Mouse (Mus musculus): ENCODE measurements around the gene Kcnk2.

The Kcnk2 gene

GRCm38 (mm10) chr1:189217751-189218564 is 184.1 kb downstream of the Kcnk2 start:
- DNase-seq (ENCODE audit: low read depth, low spot score), result no peak

- no peak for DNase-seq (ENCODE audit: low read depth, low spot score)
Measured at GRCm38 (mm10) chr1:189215131-189215530, 186.9 kb downstream of the Kcnk2 start.

- no peak for DNase-seq (ENCODE audit: low read depth, low spot score)
Measured at GRCm38 (mm10) chr1:189214477-189214876, 187.6 kb downstream of the Kcnk2 start.

GRCm38 (mm10) chr1:189209715-189210108 is 192.4 kb downstream of the Kcnk2 start:
- DNase-seq (ENCODE audit: low read depth, low spot score), result no peak

GRCm38 (mm10) chr1:189209029-189209714 is 192.9 kb downstream of the Kcnk2 start:
- DNase-seq (ENCODE audit: low read depth, low spot score), result no peak

- no peak for DNase-seq (ENCODE audit: low read depth, low spot score)
Measured at GRCm38 (mm10) chr1:189208605-189209004, 193.5 kb downstream of the Kcnk2 start.

GRCm38 (mm10) chr1:189195758-189196157 is 206.3 kb downstream of the Kcnk2 start:
- no peak for DNase-seq (ENCODE audit: low read depth, low spot score)

- DNase-seq (ENCODE audit: low read depth, low spot score), result no peak
Measured at GRCm38 (mm10) chr1:189187737-189188390, 214.2 kb downstream of the Kcnk2 start.

- DNase-seq (ENCODE audit: low read depth, low spot score), result no peak
Measured at GRCm38 (mm10) chr1:189185206-189185750, 216.8 kb downstream of the Kcnk2 start.

- no peak for DNase-seq (ENCODE audit: low read depth, low spot score)
Measured at GRCm38 (mm10) chr1:189177746-189178145, 224.3 kb downstream of the Kcnk2 start.

GRCm38 (mm10) chr1:189173479-189173878 is 228.6 kb downstream of the Kcnk2 start:
- DNase-seq (ENCODE audit: low read depth, low spot score), result no peak

- DNase-seq (ENCODE audit: low read depth, low spot score), result no peak
Measured at GRCm38 (mm10) chr1:189171138-189171537, 230.9 kb downstream of the Kcnk2 start.

GRCm38 (mm10) chr1:189165756-189166155 is 236.3 kb downstream of the Kcnk2 start:
- no peak for DNase-seq (ENCODE audit: low read depth, low spot score)

- no peak for DNase-seq (ENCODE audit: low read depth, low spot score)
Measured at GRCm38 (mm10) chr1:189165141-189165540, 236.9 kb downstream of the Kcnk2 start.

GRCm38 (mm10) chr1:189164721-189165120 is 237.4 kb downstream of the Kcnk2 start:
- no peak for DNase-seq (ENCODE audit: low read depth, low spot score)

- no peak for DNase-seq (ENCODE audit: low read depth, low spot score)
Measured at GRCm38 (mm10) chr1:189164241-189164640, 237.8 kb downstream of the Kcnk2 start.

All from CD4-positive, CD25-positive, alpha-beta regulatory T cell, adult 2 months (primary cell).